Mouse (Mus musculus) layer of hippocampus, postnatal 14 days (tissue): ENCODE results near the gene Cox11. TPM values are rescaled to one million over a fixed set of nuclear protein-coding genes. Genes with fewer than 3 reads are reported as not detected.

ENCODE experiments used
- total RNA-seq, 2 experiments: library from RNA; stranded (reverse); gene quantifications; 2 replicates each; pipeline ENCODE4 v1.2.3; 2021

Gene Cox11
- total RNA-seq, 2 experiments from 2014 or later, result 21.5 to 27.0 TPM

Other genes with a start within 250 kb of the Cox11 start
- 10 to 100 TPM; 31.8 to 40.4 TPM for gene Hlf, start 247.3 kb upstream of the Cox11 start, total RNA-seq
- gene Stxbp4, start 89 bp upstream of the Cox11 start, total RNA-seq, result 10 to 100 TPM in 1 of 2 experiments, 1 to 10 TPM in 1; 9.4 to 12.2 TPM
- 10 to 100 TPM; 21.0 to 22.6 TPM for gene Tom1l1, start 50.2 kb downstream of the Cox11 start, total RNA-seq